Comparison of ENCODE assay signal across 18 mouse cellular contexts in the genomic region with DNA sequence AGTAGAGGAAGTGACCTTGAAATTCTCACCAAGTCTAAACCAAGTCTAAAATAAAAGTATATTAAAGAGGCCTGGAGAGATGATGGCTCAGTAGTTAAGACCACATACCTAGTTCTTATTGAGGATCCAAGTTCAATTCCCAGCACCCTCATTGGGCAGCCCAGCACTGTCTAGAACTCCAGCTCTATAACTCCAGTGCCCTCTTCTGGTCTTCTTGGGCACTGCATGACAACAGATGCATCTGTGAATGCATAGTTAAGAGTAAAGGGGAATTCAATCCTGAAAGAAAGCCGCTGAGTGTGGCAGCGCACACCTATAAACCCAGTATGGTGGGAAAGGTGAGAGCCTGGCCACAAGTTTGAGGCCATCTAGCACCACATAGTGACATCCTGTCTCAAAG. TPM values are rescaled to one million over a fixed set of nuclear protein-coding genes. Genes with fewer than 3 reads are reported as not detected.
DNase-seq lines count a peak whose midpoint lies in the region; ATAC-seq and TF ChIP-seq lines count a peak whose summit lies in the region.
"Had no signal": no experiment of that assay in that cellular context is flagged by ENCODE, and none has a peak within 500 bp of the region (broad histone marks: within the 10 kb centered on the region; RNA-seq: fewer than 3 reads in every experiment).

No protein-coding gene starts in this region.

- TF ChIP-seq CTCF in intestine, postnatal 0 days (IDR thresholded peaks at IDR 0.05; ENCODE audit: low read depth), result peak; percentile 35
- TF ChIP-seq CTCF in liver, postnatal 0 days (IDR thresholded peaks at IDR 0.05; ENCODE audit: low read depth), result 0 out of 2 replicates have a peak, but pooled peaks have one; percentile 15
- peak; percentile 51 for TF ChIP-seq CTCF in ES-Bruce4 (IDR thresholded peaks at IDR 0.05; ENCODE audit: low read depth, low read length)
- 0 out of 2 replicates have a peak, but pooled peaks have one; percentile 17 for TF ChIP-seq CTCF in cortical plate, adult 2 months (IDR thresholded peaks at IDR 0.05; ENCODE audit: extremely low read depth, insufficient read depth, low read length)

- H3K27ac ChIP-seq in intestine, postnatal 0 days (ENCODE audit: low read depth, low read length), result no peak overlapping the region
- no peak overlapping the region for H3K27ac ChIP-seq in intestine, embryonic 16.5 days (ENCODE audit: low read length)
- H3K27ac ChIP-seq in liver, postnatal 0 days (ENCODE audit: low read depth), result no peak overlapping the region
- no peak overlapping the region for H3K27ac ChIP-seq in ES-Bruce4 (ENCODE audit: insufficient read depth, low read length)
- no peak overlapping the region for H3K27ac ChIP-seq in cortical plate, adult 2 months (ENCODE audit: insufficient read depth, low read length)
- H3K27ac ChIP-seq: forebrain, embryonic 13.5 days; kidney, embryonic 15.5 days; limb, embryonic 13.5 days; midbrain, embryonic 10.5 days had no signal

- H3K9me3 ChIP-seq in intestine, postnatal 0 days (ENCODE audit: control insufficient read depth), result no peaks in the 10 kb centered on the region
- H3K9me3 ChIP-seq in intestine, embryonic 16.5 days (ENCODE audit: control insufficient read depth, low read length), result 0 out of 2 replicates have a peak, but pooled peaks cover 3% of the 10 kb centered on the region
- no peaks in the 10 kb centered on the region for H3K9me3 ChIP-seq in liver, postnatal 0 days (ENCODE audit: low read length)
- no peaks in the 10 kb centered on the region for H3K9me3 ChIP-seq in ES-Bruce4 (replicated peaks; ENCODE audit: control insufficient read depth, insufficient read depth, low read length, poor library complexity, severe bottlenecking)
- H3K9me3 ChIP-seq: forebrain, embryonic 13.5 days; kidney, embryonic 15.5 days; midbrain, embryonic 10.5 days had no signal

- no peak for TF ChIP-seq POLR2A in ES-Bruce4 (IDR thresholded peaks at IDR 0.05; ENCODE audit: insufficient read depth, low read length)
- TF ChIP-seq POLR2A in cortical plate, adult 2 months (IDR thresholded peaks at IDR 0.05; ENCODE audit: extremely low read depth, insufficient read depth, low read length), result no peak

- peaks cover 6% of the 10 kb centered on the region; the same call in 1 of the 2 replicates for H3K4me1 ChIP-seq in intestine, postnatal 0 days (replicated peaks; ENCODE audit: control insufficient read depth, insufficient read depth, low read length)
- peaks cover 4% of the 10 kb centered on the region; the same call in 1 of the 2 replicates for H3K4me1 ChIP-seq in intestine, embryonic 16.5 days (ENCODE audit: control insufficient read depth, insufficient read depth, low read length)
- no peaks in the 10 kb centered on the region for H3K4me1 ChIP-seq in liver, postnatal 0 days (ENCODE audit: insufficient read depth)
- peaks cover 3% of the 10 kb centered on the region for H3K4me1 ChIP-seq in ES-Bruce4 (ENCODE audit: control insufficient read depth, insufficient read depth, low read length)
- no peaks in the 10 kb centered on the region for H3K4me1 ChIP-seq in cortical plate, adult 2 months (ENCODE audit: control insufficient read depth, insufficient read depth, low read length)

- DNase-seq in liver, postnatal 0 days, result no peak
- DNase-seq in liver, result no peak
- DNase-seq in right cerebral cortex, postnatal 25 days, result no peak
- DNase-seq: adrenal gland, adult 2 months; B cell, adult 2 months; cerebellum, adult 11 months; heart, adult 11 months; right cerebral cortex, postnatal 14 days; thymus, postnatal 36 days had no signal

- no peak for ATAC-seq in intestine, postnatal 0 days
- no peak for ATAC-seq in intestine, embryonic 16.5 days
- ATAC-seq in liver, postnatal 0 days, result no peak
- ATAC-seq: forebrain, embryonic 13.5 days had no signal

- TF ChIP-seq EP300 in liver, postnatal 0 days (IDR thresholded peaks at IDR 0.05; ENCODE audit: low read depth), result no peak
- no peak for TF ChIP-seq EP300 in ES-Bruce4 (IDR thresholded peaks at IDR 0.05; ENCODE audit: insufficient read depth, low read depth, low read length)

- H3K27me3 ChIP-seq in intestine, postnatal 0 days (replicated peaks; ENCODE audit: control insufficient read depth, insufficient read depth, low read length), result no peaks in the 10 kb centered on the region
- H3K27me3 ChIP-seq in intestine, embryonic 16.5 days (replicated peaks; ENCODE audit: control insufficient read depth, insufficient read depth, low read length), result no peaks in the 10 kb centered on the region
- H3K27me3 ChIP-seq in liver, postnatal 0 days (ENCODE audit: insufficient read depth, low read length), result no peaks in the 10 kb centered on the region
- no peaks in the 10 kb centered on the region for H3K27me3 ChIP-seq in ES-Bruce4 (ENCODE audit: control insufficient read depth, insufficient read depth, low read length, poor library complexity, severe bottlenecking)
- H3K27me3 ChIP-seq: limb, embryonic 13.5 days had no signal

- H3K9ac ChIP-seq in intestine, postnatal 0 days (ENCODE audit: low read depth, low read length), result no peak overlapping the region
- H3K9ac ChIP-seq in intestine, embryonic 16.5 days (ENCODE audit: low read depth, low read length), result no peak overlapping the region
- no peak overlapping the region for H3K9ac ChIP-seq in liver, postnatal 0 days (replicated peaks)
- H3K9ac ChIP-seq in ES-Bruce4 (ENCODE audit: low read depth, poor library complexity, severe bottlenecking), result no peak overlapping the region
- H3K9ac ChIP-seq: forebrain, embryonic 13.5 days; kidney, embryonic 15.5 days; limb, embryonic 13.5 days had no signal

- WGBS in intestine, postnatal 0 days, result 94% methylated on average over 2 of the region's 2 CpGs
- 83% methylated on average over 2 of the region's 2 CpGs for WGBS in intestine, embryonic 16.5 days
- 87% methylated on average over 2 of the region's 2 CpGs for WGBS in liver, postnatal 0 days (ENCODE audit: insufficient replicate concordance)

- no peaks in the 10 kb centered on the region for H3K36me3 ChIP-seq in intestine, postnatal 0 days (ENCODE audit: control insufficient read depth, insufficient read depth)
- no peaks in the 10 kb centered on the region for H3K36me3 ChIP-seq in intestine, embryonic 16.5 days (ENCODE audit: control insufficient read depth, insufficient read depth, low read length)
- H3K36me3 ChIP-seq in liver, postnatal 0 days (replicated peaks; ENCODE audit: insufficient read depth, low read length), result no peaks in the 10 kb centered on the region
- H3K36me3 ChIP-seq in ES-Bruce4 (ENCODE audit: control insufficient read depth, insufficient read depth, low read length, poor library complexity, severe bottlenecking), result no peaks in the 10 kb centered on the region
- H3K36me3 ChIP-seq: kidney, embryonic 15.5 days; limb, embryonic 13.5 days; midbrain, embryonic 10.5 days had no signal

- H3K4me3 ChIP-seq in intestine, postnatal 0 days (ENCODE audit: low read depth, low read length), result no peak overlapping the region
- H3K4me3 ChIP-seq in intestine, embryonic 16.5 days (ENCODE audit: low read length), result no peak overlapping the region
- H3K4me3 ChIP-seq in liver, postnatal 0 days (ENCODE audit: low read depth, low read length), result no peak overlapping the region
- no peak overlapping the region for H3K4me3 ChIP-seq in ES-Bruce4 (ENCODE audit: low read depth, low read length)
- no peak overlapping the region for H3K4me3 ChIP-seq in cortical plate, adult 2 months (ENCODE audit: insufficient read depth, low read length)
- H3K4me3 ChIP-seq: forebrain, embryonic 13.5 days; kidney, embryonic 15.5 days; limb, embryonic 13.5 days; midbrain, embryonic 10.5 days had no signal

- H3K4me2 ChIP-seq in intestine, postnatal 0 days (replicated peaks; ENCODE audit: low read depth), result no peak overlapping the region
- H3K4me2 ChIP-seq in intestine, embryonic 16.5 days (ENCODE audit: low read depth, low read length), result no peak overlapping the region
- no peak overlapping the region for H3K4me2 ChIP-seq in liver, postnatal 0 days (ENCODE audit: low read depth, low read length)
- H3K4me2 ChIP-seq: forebrain, embryonic 13.5 days; kidney, embryonic 15.5 days; limb, embryonic 13.5 days had no signal

RNA-seq across cellular contexts. Expression of a gene that starts 20.5 kb away (rescaled TPM):
- polyA plus RNA-seq in intestine, postnatal 0 days (2015; fragmentation: Nextera tagmentation; extraction: Ambion mirVana), result 0.08 and 0.12 TPM in 2 replicates
- polyA plus RNA-seq in intestine, embryonic 16.5 days (2015; fragmentation: Nextera tagmentation; extraction: Ambion mirVana), result 0.22 and 0.27 TPM in 2 replicates
- 0.65 and 0.67 TPM in 2 replicates for polyA plus RNA-seq in liver, postnatal 0 days (2015; fragmentation: Nextera tagmentation; extraction: Ambion mirVana)
- 1.3 and 1.6 TPM in 2 replicates for polyA plus RNA-seq in ES-Bruce4 (2011; ENCODE audit: insufficient read depth, insufficient read length, low read depth, missing spikeins)
- 4.8 and 5.4 TPM in 2 replicates for polyA plus RNA-seq in cortical plate, adult 2 months (2012; rRNA removed)
- polyA plus RNA-seq: heart, embryonic 14.5 days had no signal
